Mouse (Mus musculus) heart, postnatal 14 days (tissue): ENCODE results near the gene Ddx47. TPM values are rescaled to one million over a fixed set of nuclear protein-coding genes. Genes with fewer than 3 reads are reported as not detected.

Source experiments
- DNase-seq, 2 experiments: peaks; one replicate each; pipeline ENCODE4 v3.0.0; 2021 to 2022
- intact Hi-C: fragments of 180-260 bp; cut with DNase I; formaldehyde crosslinking; loops from one replicate; pipeline ENCODE4 v1.15.1; 2025
- total RNA-seq, 2 experiments: library from RNA; stranded (reverse); gene quantifications; 2 replicates each; pipeline ENCODE4 v1.2.3; 2021

Ddx47 gene
- total RNA-seq, 2 experiments from 2014 or later: 39.3 to 43.3 TPM

- intact Hi-C loops: no loop called here
- peak; percentile 56 to 58 for DNase-seq
Observed at GRCm38 (mm10) chr6:135065236-135065957, 54.0 kb downstream of the Ddx47 start, which contains the start of gene Gprc5a. Gene Gprc5a (plus strand): TSS chr6:135065651.

- intact Hi-C loops: no loop called here
- DNase-seq: no peak
Observed at GRCm38 (mm10) chr6:135066795-135067445, 55.5 kb downstream of the Ddx47 start.

- intact Hi-C loops: no loop called here
Observed at GRCm38 (mm10) chr6:135068221-135068620, 56.8 kb downstream of the Ddx47 start.

GRCm38 (mm10) chr6:135069856-135070255 is 58.4 kb downstream of the Ddx47 start:
- no peak for DNase-seq
- intact Hi-C loops: no loop called here

More at GRCm38 (mm10) chr6:135068221-135068620, 56.8 kb downstream of the Ddx47 start:
- no peak for DNase-seq

GRCm38 (mm10) chr6:135070347-135070746 is 58.9 kb downstream of the Ddx47 start:
- DNase-seq: no peak
- intact Hi-C loops: no loop called here

Other genes with a start within 250 kb of the Ddx47 start
- gene Dusp16, start 219.0 kb upstream of the Ddx47 start, total RNA-seq: 10 to 100 TPM; 22.6 to 22.7 TPM
- 1 to 10 TPM; 6.5 to 8.6 TPM for gene Crebl2, start 181.5 kb upstream of the Ddx47 start, total RNA-seq
- 1 to 10 TPM; 4.4 to 4.7 TPM for gene Gpr19, start 113.0 kb upstream of the Ddx47 start, total RNA-seq
- gene Cdkn1b, start 91.2 kb upstream of the Ddx47 start, total RNA-seq: 10 to 100 TPM; 47.5 to 49.0 TPM
- 10 to 100 TPM; 15.4 to 18.5 TPM for gene Apold1, start 29.9 kb upstream of the Ddx47 start, total RNA-seq
- gene Gprc5a, start 54.0 kb downstream of the Ddx47 start, total RNA-seq: 1 to 10 TPM; 2.8 to 2.9 TPM
- gene Gprc5d, start 106.7 kb downstream of the Ddx47 start, total RNA-seq: not detected
- gene Fam234b, start 186.4 kb downstream of the Ddx47 start, total RNA-seq: 1 to 10 TPM; 6.3 to 7.8 TPM
- gene Hebp1, start 186.4 kb downstream of the Ddx47 start, total RNA-seq: 10 to 100 TPM; 44.8 to 45.9 TPM
- under 1 TPM in 1 of 2 experiments, not detected in 1; 0.86 TPM for gene Gsg1, start 242.7 kb downstream of the Ddx47 start, total RNA-seq